Mouse (Mus musculus) liver, postnatal 0 days (tissue): ENCODE data around the gene Clcn2. TPM values are rescaled to one million over a fixed set of nuclear protein-coding genes. Genes with fewer than 3 reads are reported as not detected.

Source experiments
- ATAC-seq: fragments of 200-750 bp; cut with Nextera tagmentation; 2 replicates; pipeline ENCODE4 v1.8.0; 2017; ENCODE audit warnings: mild to moderate bottlenecking, moderate library complexity
- DNase-seq: peaks from one replicate; pipeline ENCODE4 v3.0.0-alpha.2; 2016
- H3K27ac ChIP-seq: fragments of 300-500 bp; sonication (generic); 2 replicates; pipeline ENCODE4 v1.5.1; 2014; ENCODE audit warnings: antibody characterized with exemption, moderate library complexity, mild to moderate bottlenecking, low read depth
- H3K27me3 ChIP-seq: fragments of 300-500 bp; sonication (generic); 2 replicates; pipeline ENCODE4 v1.6.1; 2014; ENCODE audit warnings: low read length, control low read depth, mixed read lengths; ENCODE audit not compliant: insufficient read depth
- H3K36me3 ChIP-seq: fragments of 300-500 bp; sonication (generic); replicated peaks from 2 replicates; pipeline ENCODE4 v1.6.1; 2014; ENCODE audit warnings: mild to moderate bottlenecking, control low read depth, low read length, moderate library complexity, mixed read lengths; ENCODE audit not compliant: insufficient read depth
- H3K4me1 ChIP-seq: fragments of 300-500 bp; sonication (generic); 2 replicates; pipeline ENCODE4 v1.6.1; 2014; ENCODE audit warnings: antibody characterized with exemption, mild to moderate bottlenecking, control low read depth; ENCODE audit not compliant: insufficient read depth
- H3K4me2 ChIP-seq: fragments of 300-500 bp; sonication (generic); 2 replicates; pipeline ENCODE4 v1.6.1; 2014; ENCODE audit warnings: low read depth, mild to moderate bottlenecking, low read length, moderate library complexity, mixed read lengths
- H3K4me3 ChIP-seq: fragments of 300-500 bp; sonication (generic); 2 replicates; pipeline ENCODE4 v1.5.1; 2014; ENCODE audit warnings: low read depth, low read length
- H3K9ac ChIP-seq: fragments of 300-500 bp; sonication (generic); replicated peaks from 2 replicates; pipeline ENCODE4 v1.6.1; 2014; ENCODE audit warnings: mild to moderate bottlenecking, moderate library complexity
- H3K9me3 ChIP-seq: fragments of 300-500 bp; sonication (generic); 2 replicates; pipeline ENCODE4 v1.6.1; 2016; ENCODE audit warnings: mild to moderate bottlenecking, control low read depth, low read length, mixed read lengths
- CTCF ChIP-seq: sonication (generic); IDR thresholded peaks from 2 replicates; pipeline ENCODE4 v1.5.1; 2016; ENCODE audit warnings: antibody characterized with exemption, low read depth
- EP300 ChIP-seq: IDR thresholded peaks from 2 replicates; pipeline ENCODE4 v1.6.1; 2016; ENCODE audit warnings: antibody characterized with exemption, low read depth, mild to moderate bottlenecking
- WGBS: fragments of 180-500 bp; shearing (Covaris S2); extraction: QIAGEN DNeasy Blood & Tissue Kit; methylation state at CpG from one replicate; pipeline ENCODE4 v1.1.7; 2014; ENCODE audit not compliant: insufficient replicate concordance; 5-methylcytosine and 5-hydroxymethylcytosine counted together
- polyA plus RNA-seq: library from polyadenylated mRNA; unstranded; fragments of >200 nt; fragmentation: Nextera tagmentation; extraction: Ambion mirVana; gene quantifications from 2 replicates; pipeline ENCODE4 v1.2.1, GENCODE M21; 2015

Gene Clcn2
- polyA plus RNA-seq, 1 experiment from 2014 or later = 4.7 TPM

GRCm38 (mm10) chr16:20701729-20702521 lies 15.6 kb downstream of the Clcn2 start:
- Histone ChIP-seq H3K36me3 (peaks cover 11% of the 10 kb centered on the region), H3K27me3 (no peaks in the 10 kb centered on the region), H3K4me3 (no peak overlapping the region), H3K9ac (0 out of 2 replicates have a peak overlapping the region, but pooled peaks have one; percentile 36), H3K4me2 (peak overlapping the region; percentile 45), H3K9me3 (no peaks in the 10 kb centered on the region), H3K4me1 (peaks cover 27% of the 10 kb centered on the region), H3K27ac (peak overlapping the region; percentile 78)
- peak; percentile 59 for DNase-seq
- TF ChIP-seq CTCF (no peak), EP300 (no peak)
- WGBS = 34% methylated on average over 12 of the region's 12 CpGs
- ATAC-seq = peak; percentile 17; the same call in 1 of the 2 replicates

GRCm38 (mm10) chr16:20701316-20701715 lies 16.2 kb downstream of the Clcn2 start:
- TF ChIP-seq CTCF = no peak
- no peak for TF ChIP-seq EP300
- no peak for DNase-seq
- WGBS = 75% methylated on average over 7 of the region's 7 CpGs
- H3K9me3 ChIP-seq = no peaks in the 10 kb centered on the region
- peaks cover under 1% of the 10 kb centered on the region; the same call in 1 of the 2 replicates for H3K27me3 ChIP-seq
- H3K4me1 ChIP-seq = peaks cover 23% of the 10 kb centered on the region
- no peak overlapping the region for H3K4me3 ChIP-seq
- peaks cover 11% of the 10 kb centered on the region for H3K36me3 ChIP-seq
- no peak overlapping the region for H3K27ac ChIP-seq
- H3K4me2 ChIP-seq = 0 out of 2 replicates have a peak overlapping the region, but pooled peaks have one; percentile 45
- no peak for ATAC-seq
- no peak overlapping the region for H3K9ac ChIP-seq

GRCm38 (mm10) chr16:20700036-20700435 lies 17.5 kb downstream of the Clcn2 start:
- DNase-seq (no peak), ATAC-seq (no peak)
- Histone ChIP-seq H3K4me1 (peaks cover 34% of the 10 kb centered on the region), H3K27me3 (peaks cover 13% of the 10 kb centered on the region), H3K9me3 (no peaks in the 10 kb centered on the region), H3K27ac (no peak overlapping the region), H3K36me3 (peaks cover 5% of the 10 kb centered on the region; the same call in 1 of the 2 replicates), H3K9ac (no peak overlapping the region), H3K4me2 (no peak overlapping the region), H3K4me3 (no peak overlapping the region)
- TF ChIP-seq CTCF (no peak), EP300 (no peak)
- 75% methylated on average over 5 of the region's 5 CpGs for WGBS

- peaks cover 5% of the 10 kb centered on the region; the same call in 1 of the 2 replicates for H3K36me3 ChIP-seq
- H3K27ac ChIP-seq = no peak overlapping the region
- no peak overlapping the region for H3K9ac ChIP-seq
- peaks cover 18% of the 10 kb centered on the region for H3K27me3 ChIP-seq
- DNase-seq (no peak), ATAC-seq (no peak)
- no peak for TF ChIP-seq CTCF
- TF ChIP-seq EP300 = no peak
- H3K9me3 ChIP-seq = no peaks in the 10 kb centered on the region
- no peak overlapping the region for H3K4me3 ChIP-seq
- 77% methylated on average over 5 of the region's 5 CpGs for WGBS
- H3K4me2 ChIP-seq = no peak overlapping the region
- H3K4me1 ChIP-seq = peaks cover 39% of the 10 kb centered on the region
Observed at GRCm38 (mm10) chr16:20699266-20699665, 18.3 kb downstream of the Clcn2 start.

GRCm38 (mm10) chr16:20695622-20696323 lies 21.8 kb downstream of the Clcn2 start:
- TF ChIP-seq CTCF (no peak), EP300 (no peak)
- peak overlapping the region; percentile 29 for H3K4me3 ChIP-seq
- H3K27me3 ChIP-seq = peaks cover 20% of the 10 kb centered on the region
- peaks cover 27% of the 10 kb centered on the region for H3K4me1 ChIP-seq
- peaks cover 15% of the 10 kb centered on the region for H3K36me3 ChIP-seq
- peak overlapping the region; percentile 57 for H3K4me2 ChIP-seq
- DNase-seq (peak; percentile 76), ATAC-seq (peak; percentile 45)
- WGBS = 6% methylated on average over 45 of the region's 46 CpGs
- no peak overlapping the region for H3K27ac ChIP-seq
- peak overlapping the region; percentile 38; the same call in 1 of the 2 replicates for H3K9ac ChIP-seq
- H3K9me3 ChIP-seq = no peaks in the 10 kb centered on the region

- ATAC-seq (no peak), DNase-seq (no peak)
- TF ChIP-seq EP300 (no peak), CTCF (no peak)
- Histone ChIP-seq H3K27ac (no peak overlapping the region), H3K4me3 (no peak overlapping the region), H3K4me2 (no peak overlapping the region), H3K4me1 (peaks cover 27% of the 10 kb centered on the region), H3K9me3 (no peaks in the 10 kb centered on the region), H3K9ac (no peak overlapping the region), H3K27me3 (peaks cover 20% of the 10 kb centered on the region), H3K36me3 (peaks cover 23% of the 10 kb centered on the region)
- 60% methylated on average over 8 of the region's 8 CpGs for WGBS
Observed at GRCm38 (mm10) chr16:20694781-20695180, 22.8 kb downstream of the Clcn2 start.
